Mouse (Mus musculus): ENCODE data around the gene Ank. TPM values are rescaled to one million over a fixed set of nuclear protein-coding genes. Genes with fewer than 3 reads are reported as not detected.

The Ank gene
- total and polyA plus RNA-seq, 3 experiments, result 0.04 to 0.15 TPM; not detected in 1

DNA sequence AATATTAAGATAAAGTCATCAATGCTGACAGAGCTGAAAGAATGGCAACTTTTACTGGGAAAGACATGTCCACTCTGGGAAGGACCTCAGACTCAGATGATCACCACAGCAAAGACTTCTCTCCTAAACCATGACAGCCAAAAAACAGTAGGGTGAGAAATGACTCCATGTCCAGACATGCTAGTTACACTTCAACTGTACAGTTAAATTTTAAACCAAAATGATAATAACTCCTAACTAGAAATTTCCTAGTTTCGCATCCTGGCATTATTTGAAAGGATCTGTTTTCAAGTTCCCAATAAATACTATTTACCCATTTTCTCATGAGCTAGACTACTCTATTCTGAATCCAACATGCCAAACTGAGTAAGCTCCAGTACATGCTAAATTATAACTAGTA is 159.8 kb downstream of the Ank start:
- no peak overlapping the region for H3K9ac ChIP-seq (ENCODE audit: control insufficient read depth, low read depth, low read length, poor library complexity, severe bottlenecking)
- no peak for TF ChIP-seq CTCF (IDR thresholded peaks at IDR 0.05 in 2 of 3, conservative IDR thresholded peaks at IDR 0.05 in 1 of 3; ENCODE audit: control insufficient read depth in 1 of 3, insufficient read depth in 1 of 3, low read depth in 2 of 3, low read length in 3 of 3, poor library complexity in 1 of 3, severe bottlenecking in 1 of 3)
- no peak for TF ChIP-seq JUND (IDR thresholded peaks at IDR 0.05; ENCODE audit: low read depth, low read length)
- no peak for TF ChIP-seq USF2 (IDR thresholded peaks at IDR 0.05; ENCODE audit: borderline replicate concordance in 1 of 2, insufficient read depth in 1 of 2, low read depth in 1 of 2, low read length in 2 of 2)
- no peak for TF ChIP-seq RCOR1 (IDR thresholded peaks at IDR 0.05; ENCODE audit: low read depth, low read length)
- no peak for TF ChIP-seq NRF1 (IDR thresholded peaks at IDR 0.05; ENCODE audit: insufficient read depth, low read depth, low read length, poor library complexity, severe bottlenecking)
- TF ChIP-seq EP300 (IDR thresholded peaks at IDR 0.05; ENCODE audit: low read depth in 1 of 2, low read length in 2 of 2), result no peak
- H3K4me3 ChIP-seq (ENCODE audit: control insufficient read depth in 1 of 2, insufficient read depth in 1 of 2, low read depth in 2 of 2, low read length in 2 of 2), result no peak overlapping the region
- no peak for DNase-seq (ENCODE audit: low read depth, low spot score)
- H3K9me3 ChIP-seq (replicated peaks; ENCODE audit: insufficient read depth, low read length), result no peaks in the 10 kb centered on the region
- H3K27ac ChIP-seq (ENCODE audit: control insufficient read depth, low read depth, low read length), result no peak overlapping the region
- H3K27me3 ChIP-seq (ENCODE audit: control insufficient read depth in 1 of 2, insufficient read depth in 2 of 2, low read length in 2 of 2), result no peaks in the 10 kb centered on the region
- peaks cover 8 to 47% of the 10 kb centered on the region in 2 experiments for H3K36me3 ChIP-seq (ENCODE audit: control insufficient read depth in 1 of 2, insufficient read depth in 2 of 2, low read length in 2 of 2)
- peaks cover 75% of the 10 kb centered on the region for H3K79me2 ChIP-seq (ENCODE audit: control insufficient read depth, insufficient read depth, low read length, poor library complexity)
- H3K4me1 ChIP-seq (ENCODE audit: control insufficient read depth in 1 of 2, insufficient read depth in 2 of 2, low read length in 2 of 2), result peaks cover 18 to 33% of the 10 kb centered on the region in 2 experiments

DNA sequence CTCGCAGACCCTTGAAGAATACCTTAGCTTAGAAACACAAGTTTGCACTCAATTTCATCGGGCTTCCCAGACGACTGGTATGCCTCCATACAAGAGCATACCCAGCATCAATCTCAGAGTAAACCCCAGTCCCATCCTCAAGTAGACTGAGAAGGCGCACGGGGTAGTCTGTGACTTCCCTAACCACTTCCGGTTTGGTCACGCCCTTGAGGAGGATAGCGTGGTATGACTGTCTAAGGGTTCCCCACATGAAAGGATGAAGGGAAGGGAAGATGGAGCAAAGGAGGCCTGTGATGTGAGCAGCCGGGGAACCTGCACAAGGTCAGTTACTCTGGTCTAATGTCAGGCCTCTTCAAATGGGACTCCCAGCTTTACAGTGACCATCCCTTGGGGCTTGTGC is 161.3 kb downstream of the Ank start:
- DNase-seq (ENCODE audit: low read depth, low spot score), result peak; percentile 45
- Histone ChIP-seq H3K4me3 (ENCODE audit: control insufficient read depth in 1 of 2, insufficient read depth in 1 of 2, low read depth in 2 of 2, low read length in 2 of 2) (no peak overlapping the region), H3K36me3 (ENCODE audit: control insufficient read depth in 1 of 2, insufficient read depth in 2 of 2, low read length in 2 of 2) (peaks cover 6 to 45% of the 10 kb centered on the region in 2 experiments), H3K79me2 (ENCODE audit: control insufficient read depth, insufficient read depth, low read length, poor library complexity) (peaks cover 68% of the 10 kb centered on the region), H3K9me3 (replicated peaks; ENCODE audit: insufficient read depth, low read length) (no peaks in the 10 kb centered on the region), H3K4me1 (ENCODE audit: control insufficient read depth in 1 of 2, insufficient read depth in 2 of 2, low read length in 2 of 2) (peaks cover 16 to 28% of the 10 kb centered on the region in 2 experiments), H3K27ac (ENCODE audit: control insufficient read depth, low read depth, low read length) (no peak overlapping the region), H3K9ac (ENCODE audit: control insufficient read depth, low read depth, low read length, poor library complexity, severe bottlenecking) (no peak overlapping the region), H3K27me3 (ENCODE audit: control insufficient read depth in 1 of 2, insufficient read depth in 2 of 2, low read length in 2 of 2) (no peaks in the 10 kb centered on the region)
- TF ChIP-seq MAFK (IDR thresholded peaks at IDR 0.05; ENCODE audit: borderline replicate concordance, low read depth, low read length) (no peak), JUND (IDR thresholded peaks at IDR 0.05; ENCODE audit: low read depth, low read length) (no peak), EP300 (IDR thresholded peaks at IDR 0.05; ENCODE audit: low read depth in 1 of 2, low read length in 2 of 2) (no peak)

DNA sequence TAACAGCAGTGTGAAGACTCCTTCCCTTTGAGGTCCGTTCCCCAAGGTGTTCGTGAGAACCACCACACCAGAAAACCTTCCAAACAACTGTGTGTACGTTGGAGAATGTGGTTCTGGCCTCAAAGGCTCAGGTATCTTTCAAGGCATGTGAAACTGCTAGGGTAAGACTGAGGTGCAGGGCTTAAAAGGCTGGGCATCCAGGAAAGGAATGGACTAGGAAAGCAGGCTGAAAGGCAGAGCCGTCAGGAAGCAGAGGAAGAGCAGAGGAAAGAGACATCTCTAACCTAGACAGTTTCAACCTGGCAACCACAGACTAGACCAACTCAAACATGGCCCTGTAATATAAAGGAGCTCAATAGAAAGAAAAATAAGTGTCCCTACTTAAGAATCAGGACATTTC is 162.6 kb downstream of the Ank start:
- Histone ChIP-seq H3K79me2 (ENCODE audit: control insufficient read depth, insufficient read depth, low read length, poor library complexity) (peaks cover 60% of the 10 kb centered on the region), H3K27me3 (ENCODE audit: control insufficient read depth in 1 of 2, insufficient read depth in 2 of 2, low read length in 2 of 2) (no peaks in the 10 kb centered on the region), H3K9me3 (replicated peaks; ENCODE audit: insufficient read depth, low read length) (no peaks in the 10 kb centered on the region), H3K9ac (ENCODE audit: control insufficient read depth, low read depth, low read length, poor library complexity, severe bottlenecking) (peak overlapping the region; percentile 11), H3K27ac (ENCODE audit: control insufficient read depth, low read depth, low read length) (no peak overlapping the region), H3K4me3 (ENCODE audit: control insufficient read depth in 1 of 2, insufficient read depth in 1 of 2, low read depth in 2 of 2, low read length in 2 of 2) (peak overlapping the region; percentile 33 to 53), H3K36me3 (ENCODE audit: control insufficient read depth in 1 of 2, insufficient read depth in 2 of 2, low read length in 2 of 2) (peaks cover 6 to 45% of the 10 kb centered on the region in 2 experiments), H3K4me1 (ENCODE audit: control insufficient read depth in 1 of 2, insufficient read depth in 2 of 2, low read length in 2 of 2) (peaks cover 16 to 28% of the 10 kb centered on the region in 2 experiments)
- no peak for DNase-seq (ENCODE audit: low read depth, low spot score)
- TF ChIP-seq MXI1 (IDR thresholded peaks at IDR 0.05; ENCODE audit: low read depth, low read length) (no peak), GATA1 (IDR thresholded peaks at IDR 0.05; ENCODE audit: low read depth, low read length) (no peak), ETS1 (IDR thresholded peaks at IDR 0.05; ENCODE audit: low read depth, low read length) (no peak), BHLHE40 (IDR thresholded peaks at IDR 0.05; ENCODE audit: borderline replicate concordance, low read depth, low read length) (no peak), MYC (IDR thresholded peaks at IDR 0.05; ENCODE audit: low read depth, low read length) (no peak), ELF1 (IDR thresholded peaks at IDR 0.05; ENCODE audit: low read depth, low read length) (no peak), MAFK (IDR thresholded peaks at IDR 0.05; ENCODE audit: borderline replicate concordance, low read depth, low read length) (no peak), SMC3 (IDR thresholded peaks at IDR 0.05; ENCODE audit: low read depth, low read length) (no peak), POLR2A (IDR thresholded peaks at IDR 0.05; ENCODE audit: control insufficient read depth in 1 of 2, insufficient read depth in 1 of 2, low read depth in 1 of 2, low read length in 2 of 2, poor library complexity in 1 of 2) (no peak), KAT2A (conservative IDR thresholded peaks at IDR 0.05; ENCODE audit: low read depth, low read length) (no peak), TAL1 (IDR thresholded peaks at IDR 0.05; ENCODE audit: low read length) (no peak), CTCF (IDR thresholded peaks at IDR 0.05 in 2 of 3, conservative IDR thresholded peaks at IDR 0.05 in 1 of 3; ENCODE audit: control insufficient read depth in 1 of 3, insufficient read depth in 1 of 3, low read depth in 2 of 3, low read length in 3 of 3, poor library complexity in 1 of 3, severe bottlenecking in 1 of 3) (no peak), HCFC1 (IDR thresholded peaks at IDR 0.05; ENCODE audit: low read depth, low read length) (no peak), USF2 (IDR thresholded peaks at IDR 0.05; ENCODE audit: borderline replicate concordance in 1 of 2, insufficient read depth in 1 of 2, low read depth in 1 of 2, low read length in 2 of 2) (no peak), EP300 (IDR thresholded peaks at IDR 0.05; ENCODE audit: low read depth in 1 of 2, low read length in 2 of 2) (no peak)

Measured in MEL (cell line).